Mouse (Mus musculus) MEL (cell line): ENCODE measurements around the gene Gm5475. TPM values are rescaled to one million over a fixed set of nuclear protein-coding genes. Genes with fewer than 3 reads are reported as not detected.

ENCODE experiments used
- DNase-seq: peaks from one replicate; pipeline ENCODE4 v3.0.0; 2011; ENCODE audit warnings: low read depth, low spot score
- H3K27ac ChIP-seq: 2 replicates; pipeline ENCODE4 v1.5.1; 2012; ENCODE audit warnings: low read depth, mild to moderate bottlenecking, control low read depth, low read length, moderate library complexity; ENCODE audit not compliant: control insufficient read depth
- H3K27me3 ChIP-seq, 2 experiments: fragments of 150-350 bp in 1 of 2; sonication (generic) in 1 of 2; 2 replicates each; pipeline ENCODE4 v1.6.1; 2012; ENCODE audit warnings: low read length in 2 of 2, mild to moderate bottlenecking in 2 of 2, improper control_type of control experiment in 1 of 2, moderate library complexity in 1 of 2; ENCODE audit not compliant: insufficient read depth in 2 of 2, control insufficient read depth in 1 of 2
- H3K36me3 ChIP-seq, 2 experiments: 2 replicates each; pipeline ENCODE4 v1.6.1; 2012 to 2014; ENCODE audit warnings: low read length in 2 of 2, improper control_type of control experiment in 1 of 2, inconsistent platforms in 1 of 2, mild to moderate bottlenecking in 1 of 2; ENCODE audit not compliant: insufficient read depth in 2 of 2, control insufficient read depth in 1 of 2
- H3K4me1 ChIP-seq, 2 experiments: fragments of 150-350 bp in 1 of 2; sonication (generic) in 1 of 2; 2 replicates each; pipeline ENCODE4 v1.6.1; 2012; ENCODE audit warnings: low read length in 2 of 2, improper control_type of control experiment in 1 of 2, mild to moderate bottlenecking in 1 of 2; ENCODE audit not compliant: insufficient read depth in 2 of 2, control insufficient read depth in 1 of 2
- H3K4me3 ChIP-seq, 2 experiments: fragments of 150-350 bp in 1 of 2; sonication (generic) in 1 of 2; 2 replicates each; pipeline ENCODE4 v1.5.1; 2012; ENCODE audit warnings: low read depth in 2 of 2, low read length in 2 of 2, mild to moderate bottlenecking in 2 of 2, moderate library complexity in 2 of 2, control low read depth in 1 of 2, improper control_type of control experiment in 1 of 2; ENCODE audit not compliant: control insufficient read depth in 1 of 2, insufficient read depth in 1 of 2
- H3K79me2 ChIP-seq: 2 replicates; pipeline ENCODE4 v1.6.1; 2012; ENCODE audit warnings: mild to moderate bottlenecking, low read length, moderate library complexity; ENCODE audit not compliant: control insufficient read depth, poor library complexity, insufficient read depth
- H3K9ac ChIP-seq: 2 replicates; pipeline ENCODE4 v1.6.1; 2012; ENCODE audit warnings: low read depth, mild to moderate bottlenecking, control low read depth, low read length, moderate library complexity; ENCODE audit not compliant: control insufficient read depth, poor library complexity, severe bottlenecking
- H3K9me3 ChIP-seq: fragments of 150-350 bp; sonication (generic); replicated peaks from 2 replicates; pipeline ENCODE4 v1.6.1; 2012; ENCODE audit warnings: mild to moderate bottlenecking, low read length, improper control_type of control experiment, moderate library complexity; ENCODE audit not compliant: insufficient read depth
- BHLHE40 ChIP-seq: IDR thresholded peaks from 2 replicates; pipeline ENCODE4 v1.6.1; 2012; ENCODE audit warnings: low read depth, mild to moderate bottlenecking, inconsistent platforms, low read length, improper control_type of control experiment, borderline replicate concordance
- CHD2 ChIP-seq: IDR thresholded peaks from 2 replicates; pipeline ENCODE4 v1.6.1; 2011; ENCODE audit warnings: low read length, improper control_type of control experiment
- CTCF ChIP-seq, 3 experiments: IDR thresholded peaks in 2 of 3; conservative IDR thresholded peaks in 1 of 3; 2 replicates each; pipeline ENCODE4 v1.5.1; 2011 to 2012; ENCODE audit warnings: low read length in 3 of 3, low read depth in 2 of 3, mild to moderate bottlenecking in 2 of 3, improper control_type of control experiment in 1 of 3, inconsistent platforms in 1 of 3, mixed read lengths in 1 of 3, moderate library complexity in 1 of 3; ENCODE audit not compliant: control insufficient read depth in 1 of 3, insufficient read depth in 1 of 3, poor library complexity in 1 of 3, severe bottlenecking in 1 of 3
- ELF1 ChIP-seq: IDR thresholded peaks from 2 replicates; pipeline ENCODE4 v1.6.1; 2014; ENCODE audit warnings: low read depth, mild to moderate bottlenecking, inconsistent platforms, low read length, improper control_type of control experiment, moderate library complexity
- EP300 ChIP-seq, 2 experiments: IDR thresholded peaks; 2 replicates each; pipeline ENCODE4 v1.6.1; 2011; ENCODE audit warnings: improper control_type of control experiment in 2 of 2, low read length in 2 of 2, low read depth in 1 of 2, mild to moderate bottlenecking in 1 of 2
- ETS1 ChIP-seq: IDR thresholded peaks from 2 replicates; pipeline ENCODE4 v1.6.1; 2012; ENCODE audit warnings: low read depth, mild to moderate bottlenecking, inconsistent platforms, low read length, improper control_type of control experiment, moderate library complexity
- GABPA ChIP-seq: IDR thresholded peaks from 2 replicates; pipeline ENCODE4 v1.6.1; 2012; ENCODE audit warnings: low read depth, mild to moderate bottlenecking, inconsistent platforms, low read length, improper control_type of control experiment, moderate library complexity
- JUND ChIP-seq: IDR thresholded peaks from 2 replicates; pipeline ENCODE4 v1.6.1; 2011; ENCODE audit warnings: low read depth, mild to moderate bottlenecking, improper control_type of control experiment, low read length
- KAT2A ChIP-seq: conservative IDR thresholded peaks from 2 replicates; pipeline ENCODE4 v1.6.1; 2012; ENCODE audit warnings: low read depth, low read length, improper control_type of control experiment, inconsistent platforms
- MAFK ChIP-seq: IDR thresholded peaks from 2 replicates; pipeline ENCODE4 v1.6.1; 2011; ENCODE audit warnings: low read depth, mild to moderate bottlenecking, low read length, improper control_type of control experiment, borderline replicate concordance
- MAX ChIP-seq: IDR thresholded peaks from 2 replicates; pipeline ENCODE4 v1.6.1; 2011; ENCODE audit warnings: low read length, improper control_type of control experiment
- MAZ ChIP-seq: IDR thresholded peaks from 2 replicates; pipeline ENCODE4 v1.6.1; 2012; ENCODE audit warnings: low read depth, mild to moderate bottlenecking, inconsistent platforms, low read length, improper control_type of control experiment
- MEF2A ChIP-seq: IDR thresholded peaks from 2 replicates; pipeline ENCODE4 v1.6.1; 2014; ENCODE audit warnings: low read depth, mild to moderate bottlenecking, inconsistent platforms, low read length, improper control_type of control experiment; ENCODE audit not compliant: poor library complexity, insufficient replicate concordance, severe bottlenecking; ENCODE audit errors: extremely low read depth
- MXI1 ChIP-seq: IDR thresholded peaks from 2 replicates; pipeline ENCODE4 v1.6.1; 2011; ENCODE audit warnings: mild to moderate bottlenecking, low read depth, low read length, improper control_type of control experiment
- MYB ChIP-seq: IDR thresholded peaks from 2 replicates; pipeline ENCODE4 v1.6.1; 2011; ENCODE audit warnings: mild to moderate bottlenecking, low read depth, low read length, improper control_type of control experiment
- MYC ChIP-seq: IDR thresholded peaks from 2 replicates; pipeline ENCODE4 v1.6.1; 2011; ENCODE audit warnings: low read depth, mild to moderate bottlenecking, low read length, improper control_type of control experiment, moderate library complexity
- NELFE ChIP-seq: IDR thresholded peaks from 2 replicates; pipeline ENCODE4 v1.6.1; 2011; ENCODE audit warnings: low read depth, low read length, improper control_type of control experiment
- NRF1 ChIP-seq: IDR thresholded peaks from 2 replicates; pipeline ENCODE4 v1.6.1; 2014; ENCODE audit warnings: low read depth, mild to moderate bottlenecking, inconsistent platforms, low read length, improper control_type of control experiment, moderate library complexity; ENCODE audit not compliant: poor library complexity, insufficient read depth, severe bottlenecking
- POLR2A ChIP-seq, 2 experiments: IDR thresholded peaks; 2 replicates each; pipeline ENCODE4 v1.6.1; 2011 to 2012; ENCODE audit warnings: low read length in 2 of 2, mild to moderate bottlenecking in 2 of 2, control low read depth in 1 of 2, improper control_type of control experiment in 1 of 2, low read depth in 1 of 2, moderate library complexity in 1 of 2; ENCODE audit not compliant: control insufficient read depth in 1 of 2, insufficient read depth in 1 of 2, poor library complexity in 1 of 2
- POLR2AphosphoS2 ChIP-seq: IDR thresholded peaks from 2 replicates; pipeline ENCODE4 v1.6.1; 2011; ENCODE audit warnings: low read length, improper control_type of control experiment
- POLR2AphosphoS5 ChIP-seq: IDR thresholded peaks from 2 replicates; pipeline ENCODE4 v1.6.1; 2012; ENCODE audit warnings: low read depth, borderline replicate concordance, mild to moderate bottlenecking, inconsistent platforms, low read length, moderate library complexity, mixed read lengths
- RAD21 ChIP-seq: IDR thresholded peaks from 2 replicates; pipeline ENCODE4 v1.6.1; 2011; ENCODE audit warnings: mild to moderate bottlenecking, low read depth, low read length, improper control_type of control experiment
- RCOR1 ChIP-seq: IDR thresholded peaks from 2 replicates; pipeline ENCODE4 v1.6.1; 2012; ENCODE audit warnings: low read depth, mild to moderate bottlenecking, inconsistent platforms, low read length, improper control_type of control experiment
- SIN3A ChIP-seq: IDR thresholded peaks from 2 replicates; pipeline ENCODE4 v1.6.1; 2012; ENCODE audit warnings: low read length, improper control_type of control experiment, inconsistent platforms
- SMC3 ChIP-seq: IDR thresholded peaks from 2 replicates; pipeline ENCODE4 v1.6.1; 2011; ENCODE audit warnings: low read depth, low read length, improper control_type of control experiment
- TAL1 ChIP-seq: IDR thresholded peaks from 2 replicates; pipeline ENCODE4 v1.6.1; 2012; ENCODE audit warnings: mild to moderate bottlenecking, inconsistent platforms, low read length, moderate library complexity, mixed read lengths
- TBP ChIP-seq: IDR thresholded peaks from 2 replicates; pipeline ENCODE4 v1.8.0; 2011; ENCODE audit warnings: low read depth, low read length, improper control_type of control experiment
- TCF12 ChIP-seq: IDR thresholded peaks from 2 replicates; pipeline ENCODE4 v1.6.1; 2014; ENCODE audit warnings: low read depth, mild to moderate bottlenecking, inconsistent platforms, low read length, improper control_type of control experiment, moderate library complexity
- UBTF ChIP-seq: IDR thresholded peaks from 2 replicates; pipeline ENCODE4 v1.6.1; 2012; ENCODE audit warnings: low read depth, mild to moderate bottlenecking, inconsistent platforms, low read length, improper control_type of control experiment, moderate library complexity, borderline replicate concordance; ENCODE audit not compliant: insufficient read depth
- USF1 ChIP-seq: IDR thresholded peaks from 2 replicates; pipeline ENCODE4 v1.6.1; 2014; ENCODE audit warnings: low read depth, mild to moderate bottlenecking, inconsistent platforms, low read length, improper control_type of control experiment, moderate library complexity
- USF2 ChIP-seq, 2 experiments: IDR thresholded peaks; 2 replicates each; pipeline ENCODE4 v1.6.1; 2011 to 2012; ENCODE audit warnings: improper control_type of control experiment in 2 of 2, low read length in 2 of 2, borderline replicate concordance in 1 of 2, inconsistent platforms in 1 of 2, low read depth in 1 of 2, mild to moderate bottlenecking in 1 of 2; ENCODE audit not compliant: insufficient read depth in 1 of 2
- ZC3H11A ChIP-seq: IDR thresholded peaks from 2 replicates; pipeline ENCODE4 v1.6.1; 2012; ENCODE audit warnings: low read depth, mild to moderate bottlenecking, inconsistent platforms, low read length, improper control_type of control experiment
- ZKSCAN1 ChIP-seq: IDR thresholded peaks from 2 replicates; pipeline ENCODE4 v1.6.1; 2012; ENCODE audit warnings: low read depth, mild to moderate bottlenecking, inconsistent platforms, low read length, improper control_type of control experiment, moderate library complexity
- polyA plus RNA-seq, 2 experiments: library from polyadenylated mRNA; stranded (reverse) in 1 of 2; unstranded in 1 of 2; fragments of >175 nt in 1 of 2; fragments of >200 nt in 1 of 2; gene quantifications; 2 replicates each; pipeline versions ENCODE4 v1.2.1 to v1.2.4; 2012; ENCODE audit warnings: low replicate concordance in 2 of 2, low read depth in 1 of 2; ENCODE audit not compliant: insufficient read length in 2 of 2, insufficient read depth in 1 of 2, missing spikeins in 1 of 2
- total RNA-seq: library from RNA; depleted of rRNA; stranded (reverse); fragments of 300-350 nt; gene quantifications from 2 replicates; pipeline ENCODE4 v1.2.3, GENCODE M21; 2012

Gm5475 gene
- total and polyA plus RNA-seq, 3 experiments = 0.14 to 0.15 TPM; not detected in 1

GRCm38 (mm10) chr15:100458055-100458454, 36.1 kb downstream of the Gm5475 start (continued):
- TF ChIP-seq MAFK = no peak
- no peak for TF ChIP-seq POLR2A (IDR thresholded peaks at IDR 0.05; ENCODE audit: control insufficient read depth in 1 of 2, insufficient read depth in 1 of 2, low read depth in 1 of 2, low read length in 2 of 2, poor library complexity in 1 of 2)
- TF ChIP-seq GABPA = no peak
- TF ChIP-seq TCF12 = no peak
- TF ChIP-seq, all 39 proteins: peak for 8

GRCm38 (mm10) chr15:100460942-100461341, 39.0 kb downstream of the Gm5475 start:
- H3K27ac ChIP-seq = peak overlapping the region; percentile 42
- H3K79me2 ChIP-seq = no peaks in the 10 kb centered on the region
- peak; percentile 95 for DNase-seq
- peaks cover 0 to 13% of the 10 kb centered on the region in 2 experiments for H3K4me1 ChIP-seq
- H3K4me3 ChIP-seq = peak overlapping the region; percentile 58 to 95
- H3K9me3 ChIP-seq = no peaks in the 10 kb centered on the region
- H3K9ac ChIP-seq = peak overlapping the region; percentile 60
- H3K27me3 ChIP-seq = no peaks in the 10 kb centered on the region
- peaks cover 0 to 2% of the 10 kb centered on the region in 2 experiments; a peak in 1 of 4 replicates for H3K36me3 ChIP-seq
- no peak; the same call in 1 of the 2 replicates for TF ChIP-seq ZC3H11A
- peak in 1 of 2 experiments; percentile 71; a peak in 2 of 4 replicates for TF ChIP-seq POLR2A (IDR thresholded peaks at IDR 0.05; ENCODE audit: control insufficient read depth in 1 of 2, insufficient read depth in 1 of 2, low read depth in 1 of 2, low read length in 2 of 2, poor library complexity in 1 of 2)
- TF ChIP-seq JUND = 0 out of 2 replicates have a peak, but pooled peaks have one; percentile 12
- TF ChIP-seq MEF2A = no peak
- TF ChIP-seq SMC3 = peak; percentile 15; the same call in 1 of the 2 replicates
- peak; percentile 27; the same call in 1 of the 2 replicates for TF ChIP-seq MXI1
- TF ChIP-seq UBTF = no peak
- no peak for TF ChIP-seq NRF1
- no peak for TF ChIP-seq RCOR1
- TF ChIP-seq CHD2 = no peak
- peak; percentile 30; the same call in 1 of the 2 replicates for TF ChIP-seq MAZ
- TF ChIP-seq KAT2A = no peak
- peak; percentile 43; the same call in 1 of the 2 replicates for TF ChIP-seq ETS1
- TF ChIP-seq TAL1 = no peak
- TF ChIP-seq NELFE = peak; percentile 64
- TF ChIP-seq MAX = no peak
- TF ChIP-seq POLR2AphosphoS5 = no peak
- TF ChIP-seq RAD21 = no peak; the same call in 1 of the 2 replicates
- no peak for TF ChIP-seq USF1
- TF ChIP-seq ELF1 = 0 out of 2 replicates have a peak, but pooled peaks have one; percentile 16
- 0 out of 2 replicates have a peak, but pooled peaks have one; percentile 5 for TF ChIP-seq GABPA
- peak; percentile 65; the same call in 1 of the 2 replicates for TF ChIP-seq POLR2AphosphoS2
- TF ChIP-seq SIN3A = peak; percentile 61; the same call in 1 of the 2 replicates
- TF ChIP-seq MYC = no peak
- TF ChIP-seq BHLHE40 = no peak
- TF ChIP-seq ZKSCAN1 = no peak
- no peak for TF ChIP-seq EP300 (IDR thresholded peaks at IDR 0.05; ENCODE audit: low read depth in 1 of 2, low read length in 2 of 2)
- peak; percentile 63 for TF ChIP-seq TBP
- TF ChIP-seq CTCF (IDR thresholded peaks at IDR 0.05 in 2 of 3, conservative IDR thresholded peaks at IDR 0.05 in 1 of 3; ENCODE audit: control insufficient read depth in 1 of 3, insufficient read depth in 1 of 3, low read depth in 2 of 3, low read length in 3 of 3, poor library complexity in 1 of 3, severe bottlenecking in 1 of 3) = no peak
- no peak for TF ChIP-seq MAFK
- no peak for TF ChIP-seq USF2 (IDR thresholded peaks at IDR 0.05; ENCODE audit: borderline replicate concordance in 1 of 2, insufficient read depth in 1 of 2, low read depth in 1 of 2, low read length in 2 of 2)
- no peak for TF ChIP-seq MYB
